Mouse (Mus musculus) intestine, embryonic 16.5 days (tissue): Measurements from ENCODE around the gene Igfbp6. TPM values are rescaled to one million over a fixed set of nuclear protein-coding genes. Genes with fewer than 3 reads are reported as not detected.

ENCODE experiments used
- ATAC-seq: fragments of 200-750 bp; cut with Nextera tagmentation; 2 replicates; pipeline ENCODE4 v1.8.0; 2017; ENCODE audit warnings: moderate TSS enrichment, moderate library complexity
- H3K27ac ChIP-seq: fragments of 300-500 bp; sonication (generic); 2 replicates; pipeline ENCODE4 v1.5.1; 2014; ENCODE audit warnings: mild to moderate bottlenecking, low read length
- H3K27me3 ChIP-seq: fragments of 300-500 bp; sonication (generic); replicated peaks from 2 replicates; pipeline ENCODE4 v1.6.1; 2014; ENCODE audit warnings: low read length, control low read depth, mixed read lengths; ENCODE audit not compliant: control insufficient read depth, insufficient read depth
- H3K36me3 ChIP-seq: fragments of 300-500 bp; sonication (generic); 2 replicates; pipeline ENCODE4 v1.6.1; 2014; ENCODE audit warnings: low read length, control low read depth; ENCODE audit not compliant: control insufficient read depth, insufficient read depth
- H3K4me1 ChIP-seq: fragments of 300-500 bp; sonication (generic); 2 replicates; pipeline ENCODE4 v1.6.1; 2014; ENCODE audit warnings: low read length, control low read depth, mixed read lengths; ENCODE audit not compliant: control insufficient read depth, insufficient read depth
- H3K4me2 ChIP-seq: fragments of 300-500 bp; sonication (generic); 2 replicates; pipeline ENCODE4 v1.6.1; 2014; ENCODE audit warnings: low read depth, low read length, control low read depth
- H3K4me3 ChIP-seq: fragments of 300-500 bp; sonication (generic); 2 replicates; pipeline ENCODE4 v1.5.1; 2014; ENCODE audit warnings: mild to moderate bottlenecking, low read length
- H3K9ac ChIP-seq: fragments of 300-500 bp; sonication (generic); 2 replicates; pipeline ENCODE4 v1.6.1; 2014; ENCODE audit warnings: low read depth, low read length
- H3K9me3 ChIP-seq: fragments of 300-500 bp; sonication (generic); 2 replicates; pipeline ENCODE4 v1.6.1; 2016; ENCODE audit warnings: low read length, control low read depth; ENCODE audit not compliant: control insufficient read depth
- WGBS: fragments of 180-500 bp; shearing (Covaris S2); extraction: QIAGEN DNeasy Blood & Tissue Kit; methylation state at CpG from one replicate; pipeline ENCODE4 v1.1.7; 2014; 5-methylcytosine and 5-hydroxymethylcytosine counted together
- polyA plus RNA-seq: library from polyadenylated mRNA; unstranded; fragments of >200 nt; fragmentation: Nextera tagmentation; extraction: Ambion mirVana; gene quantifications from 2 replicates; pipeline ENCODE4 v1.2.1, GENCODE M21; 2015

Igfbp6 gene
- polyA plus RNA-seq, 1 experiment from 2014 or later = 11.9 TPM

- Histone ChIP-seq H3K9ac (no peak overlapping the region), H3K4me1 (peaks cover 10% of the 10 kb centered on the region; the same call in 1 of the 2 replicates), H3K4me2 (no peak overlapping the region), H3K27me3 (no peaks in the 10 kb centered on the region), H3K36me3 (peaks cover 15% of the 10 kb centered on the region), H3K9me3 (no peaks in the 10 kb centered on the region), H3K4me3 (no peak overlapping the region), H3K27ac (no peak overlapping the region)
- no peak for ATAC-seq
- 87% methylated on average over 7 of the region's 7 CpGs for WGBS
These were observed 29.4 kb upstream of the Igfbp6 start for GRCm38 (mm10) chr15:102114651-102115260.

GRCm38 (mm10) chr15:102115731-102116231 is 28.4 kb upstream of the Igfbp6 start:
- Histone ChIP-seq H3K36me3 (peaks cover 12% of the 10 kb centered on the region), H3K9me3 (no peaks in the 10 kb centered on the region), H3K4me2 (no peak overlapping the region), H3K27me3 (no peaks in the 10 kb centered on the region), H3K4me1 (peaks cover 10% of the 10 kb centered on the region; the same call in 1 of the 2 replicates), H3K27ac (no peak overlapping the region), H3K4me3 (no peak overlapping the region), H3K9ac (no peak overlapping the region)
- WGBS = 70% methylated on average over 9 of the region's 9 CpGs
- ATAC-seq = peak; percentile 75

- WGBS = 69% methylated on average over 11 of the region's 11 CpGs
- Histone ChIP-seq H3K27me3 (no peaks in the 10 kb centered on the region), H3K36me3 (peaks cover 12% of the 10 kb centered on the region), H3K4me1 (peaks cover 10% of the 10 kb centered on the region; the same call in 1 of the 2 replicates), H3K9ac (no peak overlapping the region), H3K27ac (no peak overlapping the region), H3K4me3 (no peak overlapping the region), H3K4me2 (no peak overlapping the region), H3K9me3 (no peaks in the 10 kb centered on the region)
- ATAC-seq = no peak
These were observed 27.3 kb upstream of the Igfbp6 start for GRCm38 (mm10) chr15:102116753-102117415.

- WGBS = 74% methylated on average over 18 of the region's 19 CpGs
- peaks cover 10% of the 10 kb centered on the region; the same call in 1 of the 2 replicates for H3K4me1 ChIP-seq
- no peak overlapping the region for H3K9ac ChIP-seq
- H3K27me3 ChIP-seq = no peaks in the 10 kb centered on the region
- no peak overlapping the region for H3K27ac ChIP-seq
- no peak overlapping the region for H3K4me3 ChIP-seq
- H3K4me2 ChIP-seq = no peak overlapping the region
- no peaks in the 10 kb centered on the region for H3K9me3 ChIP-seq
- peaks cover 12% of the 10 kb centered on the region for H3K36me3 ChIP-seq
- ATAC-seq = no peak
These were observed 26.4 kb upstream of the Igfbp6 start for GRCm38 (mm10) chr15:102117461-102118443.

GRCm38 (mm10) chr15:102118591-102118990 is 25.6 kb upstream of the Igfbp6 start:
- Histone ChIP-seq H3K9ac (0 out of 2 replicates have a peak overlapping the region, but pooled peaks have one; percentile 24), H3K9me3 (no peaks in the 10 kb centered on the region), H3K4me3 (no peak overlapping the region), H3K27ac (no peak overlapping the region), H3K4me1 (peaks cover 10% of the 10 kb centered on the region; the same call in 1 of the 2 replicates), H3K36me3 (peaks cover 13% of the 10 kb centered on the region), H3K27me3 (no peaks in the 10 kb centered on the region), H3K4me2 (no peak overlapping the region)
- WGBS = 91% methylated on average over 4 of the region's 4 CpGs
- ATAC-seq = no peak

- H3K9ac ChIP-seq = 0 out of 2 replicates have a peak overlapping the region, but pooled peaks have one; percentile 24
- H3K4me3 ChIP-seq = no peak overlapping the region
- 73% methylated on average over 8 of the region's 8 CpGs for WGBS
- ATAC-seq = no peak
- peaks cover 13% of the 10 kb centered on the region for H3K36me3 ChIP-seq
- H3K27ac ChIP-seq = no peak overlapping the region
- no peak overlapping the region for H3K4me2 ChIP-seq
- no peaks in the 10 kb centered on the region for H3K27me3 ChIP-seq
- peaks cover 10% of the 10 kb centered on the region; the same call in 1 of the 2 replicates for H3K4me1 ChIP-seq
- no peaks in the 10 kb centered on the region for H3K9me3 ChIP-seq
These were observed 24.9 kb upstream of the Igfbp6 start for GRCm38 (mm10) chr15:102119121-102119830.

GRCm38 (mm10) chr15:102119831-102120170 is 24.4 kb upstream of the Igfbp6 start:
- Histone ChIP-seq H3K27ac (no peak overlapping the region), H3K9ac (no peak overlapping the region), H3K36me3 (peaks cover 13% of the 10 kb centered on the region), H3K4me3 (no peak overlapping the region), H3K9me3 (no peaks in the 10 kb centered on the region), H3K27me3 (no peaks in the 10 kb centered on the region), H3K4me1 (peaks cover 10% of the 10 kb centered on the region; the same call in 1 of the 2 replicates), H3K4me2 (no peak overlapping the region)
- 84% methylated on average over 2 of the region's 2 CpGs for WGBS
- ATAC-seq = no peak

- no peak overlapping the region for H3K9ac ChIP-seq
- H3K27me3 ChIP-seq = no peaks in the 10 kb centered on the region
These were observed 23.6 kb upstream of the Igfbp6 start for GRCm38 (mm10) chr15:102120530-102120929.

More at GRCm38 (mm10) chr15:102120530-102120929, 23.6 kb upstream of the Igfbp6 start:
- 79% methylated on average over 5 of the region's 5 CpGs for WGBS
- no peak for ATAC-seq
- Histone ChIP-seq H3K27ac (no peak overlapping the region), H3K36me3 (peaks cover 13% of the 10 kb centered on the region), H3K4me3 (no peak overlapping the region), H3K4me1 (peaks cover 9% of the 10 kb centered on the region; the same call in 1 of the 2 replicates), H3K4me2 (no peak overlapping the region), H3K9me3 (no peaks in the 10 kb centered on the region)
